ENCODE assay signal across 24 mouse cellular contexts in the genomic region with DNA sequence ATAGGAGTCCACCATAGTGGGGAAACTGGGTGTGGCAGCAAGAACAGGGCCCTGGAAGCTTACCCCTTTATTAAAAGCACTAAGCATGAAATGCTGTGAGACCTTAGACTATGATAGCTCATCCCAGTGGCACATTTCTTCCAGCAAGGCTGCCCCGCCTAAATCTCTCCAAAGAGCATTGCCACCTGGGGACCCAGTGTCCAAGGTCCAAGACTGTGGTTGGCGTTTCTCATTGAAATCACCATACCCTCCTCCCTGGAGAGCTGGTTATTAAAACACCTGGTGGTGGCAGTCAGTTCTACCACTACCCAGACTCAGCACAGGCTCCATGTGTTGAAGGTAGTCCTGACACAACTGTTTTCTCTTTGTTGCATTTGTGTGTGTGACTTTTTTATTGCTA.
"Had no signal": no experiment of that assay in that cellular context is flagged by ENCODE, and none has a peak within 500 bp of the region (broad histone marks: within the 10 kb centered on the region; RNA-seq: fewer than 3 reads in every experiment).

No protein-coding gene starts in this region.

- H3K27me3 ChIP-seq: heart, embryonic 13.5 days; heart, embryonic 15.5 days; hindbrain, embryonic 13.5 days; hindbrain, embryonic 15.5 days; limb, embryonic 13.5 days; limb, embryonic 15.5 days had no signal

- H3K4me3 ChIP-seq: heart, embryonic 13.5 days; heart, embryonic 15.5 days; hindbrain, embryonic 13.5 days; hindbrain, embryonic 15.5 days; kidney, embryonic 15.5 days; limb, embryonic 13.5 days; limb, embryonic 15.5 days; liver, embryonic 12.5 days had no signal

- ATAC-seq: forebrain, postnatal 0 days; hindbrain, postnatal 0 days; liver, embryonic 12.5 days had no signal

- H3K27ac ChIP-seq: heart, embryonic 13.5 days; heart, embryonic 15.5 days; hindbrain, embryonic 15.5 days; hindbrain, postnatal 0 days; kidney, embryonic 15.5 days; kidney, postnatal 0 days; limb, embryonic 13.5 days; limb, embryonic 15.5 days; liver, embryonic 12.5 days had no signal

- H3K4me2 ChIP-seq: heart, embryonic 11.5 days; heart, embryonic 13.5 days; heart, embryonic 15.5 days; hindbrain, embryonic 13.5 days; hindbrain, embryonic 15.5 days; kidney, embryonic 15.5 days; limb, embryonic 13.5 days; limb, embryonic 15.5 days; liver, embryonic 12.5 days had no signal

- DNase-seq: forebrain, postnatal 0 days; gastrocnemius, postnatal 14 days; gastrocnemius, postnatal 36 days; heart, adult 18-20 months; heart, postnatal 14 days; heart, postnatal 36 days; kidney, adult 2 months; kidney, adult 9 months; kidney, postnatal 14 days; kidney, postnatal 36 days; layer of hippocampus, adult 9-11 months; layer of hippocampus, postnatal 36 days; left cerebral cortex, postnatal 4 days had no signal

- H3K9ac ChIP-seq: forebrain, postnatal 0 days; heart, embryonic 13.5 days; heart, embryonic 15.5 days; hindbrain, embryonic 13.5 days; hindbrain, embryonic 15.5 days; kidney, embryonic 15.5 days; limb, embryonic 13.5 days; limb, embryonic 15.5 days; liver, embryonic 12.5 days had no signal

- H3K9me3 ChIP-seq: heart, embryonic 13.5 days; heart, embryonic 15.5 days; hindbrain, embryonic 13.5 days; hindbrain, embryonic 15.5 days; kidney, embryonic 15.5 days; limb, embryonic 13.5 days; limb, embryonic 15.5 days; liver, embryonic 12.5 days had no signal

- H3K36me3 ChIP-seq: heart, embryonic 13.5 days; heart, embryonic 15.5 days; hindbrain, embryonic 13.5 days; hindbrain, embryonic 15.5 days; kidney, embryonic 15.5 days; limb, embryonic 13.5 days; limb, embryonic 15.5 days; liver, embryonic 12.5 days had no signal
